Mouse (Mus musculus) urinary bladder, postnatal 4 days (tissue): ENCODE data around the gene Cd164.

Experiments used
- DNase-seq, 2 experiments: peaks; one replicate each; pipeline ENCODE4 v3.0.0; 2021 to 2022; ENCODE audit warnings: low spot score in 2 of 2

Cd164 gene

GRCm38 (mm10) chr10:41518981-41519618 is at the start of gene Cd164:
Gene Cd164 (plus strand): TSS chr10:41519414.
- peak; percentile 90 to 92 for DNase-seq

GRCm38 (mm10) chr10:41470693-41471092 is 48.5 kb upstream of the Cd164 start:
- DNase-seq, result no peak

- DNase-seq, result no peak
Measured at GRCm38 (mm10) chr10:41472534-41472933, 46.7 kb upstream of the Cd164 start.

GRCm38 (mm10) chr10:41472962-41473481 is 46.2 kb upstream of the Cd164 start:
- DNase-seq, result no peak

- DNase-seq, result no peak
Measured at GRCm38 (mm10) chr10:41473782-41474468, 45.3 kb upstream of the Cd164 start.

GRCm38 (mm10) chr10:41474981-41475391 is 44.2 kb upstream of the Cd164 start:
- DNase-seq, result no peak

GRCm38 (mm10) chr10:41476171-41477017 is 42.8 kb upstream of the Cd164 start, which contains the start of gene Mical1:
Gene Mical1 (plus strand): TSS chr10:41476314.
- peak in 1 of 2 experiments; percentile 63 for DNase-seq

GRCm38 (mm10) chr10:41477018-41477277 is 42.3 kb upstream of the Cd164 start:
- no peak for DNase-seq

GRCm38 (mm10) chr10:41477278-41478181 is 41.7 kb upstream of the Cd164 start:
- DNase-seq, result peak in 1 of 2 experiments; percentile 77

- DNase-seq, result no peak
Measured at GRCm38 (mm10) chr10:41479961-41480360, 39.3 kb upstream of the Cd164 start.

- no peak for DNase-seq
Measured at GRCm38 (mm10) chr10:41480938-41481880, 38.0 kb upstream of the Cd164 start.

GRCm38 (mm10) chr10:41482446-41482845 is 36.8 kb upstream of the Cd164 start:
- no peak for DNase-seq

- no peak for DNase-seq
Measured at GRCm38 (mm10) chr10:41485778-41486177, 33.4 kb upstream of the Cd164 start.

- DNase-seq, result no peak
Measured at GRCm38 (mm10) chr10:41486506-41487170, 32.6 kb upstream of the Cd164 start.

- no peak for DNase-seq
Measured at GRCm38 (mm10) chr10:41488877-41489276, 30.3 kb upstream of the Cd164 start.

GRCm38 (mm10) chr10:41489294-41489693 is 29.9 kb upstream of the Cd164 start:
- DNase-seq, result no peak

GRCm38 (mm10) chr10:41489708-41490517 is 29.3 kb upstream of the Cd164 start, which contains the start of the genes Smpd2 and Ppil6:
Gene Smpd2 (minus strand): TSS chr10:41490369.
Gene Ppil6 (plus strand): TSS chr10:41490439.
- DNase-seq, result peak; percentile 93 to 95

GRCm38 (mm10) chr10:41490518-41490873 is 28.7 kb upstream of the Cd164 start:
- DNase-seq, result no peak

GRCm38 (mm10) chr10:41491111-41491510 is 28.1 kb upstream of the Cd164 start:
- DNase-seq, result no peak
